Mouse (Mus musculus) lung, adult 2 months (tissue): ENCODE measurements around the gene Cnn3.

ENCODE experiments used
- CTCF ChIP-seq: fragments of 200-500 bp; IDR thresholded peaks from 2 replicates; pipeline ENCODE4 v1.5.1; 2011; ENCODE audit warnings: mild to moderate bottlenecking, low read length, control low read depth; ENCODE audit not compliant: insufficient read depth
- POLR2A ChIP-seq: fragments of 200-500 bp; IDR thresholded peaks from 2 replicates; pipeline ENCODE4 v1.6.1; 2011; ENCODE audit warnings: low read depth, mild to moderate bottlenecking, control low read depth, low read length, borderline replicate concordance; ENCODE audit errors: extremely low read depth

DNA sequence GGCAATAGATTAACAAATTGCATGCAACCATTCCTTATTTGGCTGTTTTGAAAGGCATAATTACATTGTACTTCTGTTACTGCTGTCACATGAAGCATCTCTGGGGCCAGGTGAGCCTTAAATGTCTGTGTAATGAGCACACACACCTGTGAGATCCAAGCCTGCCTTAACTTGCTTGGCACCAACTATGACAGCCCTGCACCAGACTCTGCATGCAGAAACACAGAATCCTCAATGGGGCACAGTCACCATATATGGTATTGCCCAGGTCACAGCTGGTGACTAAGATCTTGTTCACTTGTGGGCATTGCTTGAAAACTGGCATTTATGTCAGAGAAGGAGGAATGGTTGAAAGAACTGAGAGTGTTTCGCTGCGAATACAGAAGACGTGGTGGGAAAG, 36.5 kb downstream of the Cnn3 start:
- TF ChIP-seq CTCF (no peak), POLR2A (no peak)
